Mouse (Mus musculus) cerebellum, postnatal 25 days (tissue): ENCODE results near the gene Cpsf3.

Source experiments
- DNase-seq, 2 experiments: peaks; one replicate each; pipeline ENCODE4 v3.0.0; 2021; ENCODE audit warnings: mixed read lengths in 2 of 2

Gene Cpsf3

GRCm38 (mm10) chr12:21289651-21290050, 4.5 kb downstream of the Cpsf3 start:
- no peak for DNase-seq

- no peak for DNase-seq
Observed at GRCm38 (mm10) chr12:21298856-21299255, 13.7 kb downstream of the Cpsf3 start.

- no peak for DNase-seq
Observed at GRCm38 (mm10) chr12:21301324-21301723, 16.1 kb downstream of the Cpsf3 start.

GRCm38 (mm10) chr12:21301932-21302331, 16.7 kb downstream of the Cpsf3 start:
- no peak for DNase-seq

- DNase-seq: no peak
Observed at GRCm38 (mm10) chr12:21302361-21302783, 17.2 kb downstream of the Cpsf3 start.

- DNase-seq: no peak
Observed at GRCm38 (mm10) chr12:21305741-21306140, 20.6 kb downstream of the Cpsf3 start.

GRCm38 (mm10) chr12:21306721-21307120, 21.5 kb downstream of the Cpsf3 start:
- no peak for DNase-seq

GRCm38 (mm10) chr12:21312201-21312600, 27.0 kb downstream of the Cpsf3 start:
- no peak for DNase-seq

GRCm38 (mm10) chr12:21315923-21316868, 31.0 kb downstream of the Cpsf3 start, which contains the start of gene Iah1:
Gene Iah1 (plus strand): TSS chr12:21316389.
- peak; percentile 88 to 92 for DNase-seq

- no peak for DNase-seq
Observed at GRCm38 (mm10) chr12:21316869-21317265, 31.7 kb downstream of the Cpsf3 start.

GRCm38 (mm10) chr12:21318143-21318895, 33.1 kb downstream of the Cpsf3 start:
- DNase-seq: peak; percentile 68 to 84

- peak; percentile 48 to 66 for DNase-seq
Observed at GRCm38 (mm10) chr12:21320317-21320716, 35.1 kb downstream of the Cpsf3 start.

GRCm38 (mm10) chr12:21321170-21321569, 36.0 kb downstream of the Cpsf3 start:
- no peak for DNase-seq

GRCm38 (mm10) chr12:21322296-21322695, 37.1 kb downstream of the Cpsf3 start:
- no peak for DNase-seq

GRCm38 (mm10) chr12:21322856-21323255, 37.7 kb downstream of the Cpsf3 start:
- DNase-seq: no peak

GRCm38 (mm10) chr12:21324101-21324500, 38.9 kb downstream of the Cpsf3 start:
- DNase-seq: no peak

GRCm38 (mm10) chr12:21325266-21325665, 40.1 kb downstream of the Cpsf3 start:
- DNase-seq: no peak

GRCm38 (mm10) chr12:21326325-21326724, 41.1 kb downstream of the Cpsf3 start:
- no peak for DNase-seq

- no peak for DNase-seq
Observed at GRCm38 (mm10) chr12:21329661-21330400, 44.6 kb downstream of the Cpsf3 start.

- DNase-seq: peak in 1 of 2 experiments; percentile 28
Observed at GRCm38 (mm10) chr12:21330961-21331576, 45.9 kb downstream of the Cpsf3 start.

GRCm38 (mm10) chr12:21331711-21332110, 46.5 kb downstream of the Cpsf3 start:
- DNase-seq: no peak

- DNase-seq: no peak
Observed at GRCm38 (mm10) chr12:21333021-21333420, 47.8 kb downstream of the Cpsf3 start.
